Comparison of ENCODE assay signal across 23 mouse cellular contexts in genomic region chr9:117092177-117092555, GRCm38 (mm10).
DNase-seq lines count a peak whose midpoint lies in the region; ATAC-seq and TF ChIP-seq lines count a peak whose summit lies in the region.
"Had no signal": no experiment of that assay in that cellular context is flagged by ENCODE, and none has a peak within 500 bp of the region (broad histone marks: within the 10 kb centered on the region; RNA-seq: fewer than 3 reads in every experiment).

No protein-coding gene starts in this region.

- DNase-seq in heart, embryonic 10.5 days (ENCODE audit: low spot score) = peak; percentile 58
- DNase-seq in heart, adult 9 months (ENCODE audit: low spot score in 2 of 2) = no peak
- DNase-seq in lung, postnatal 36 days = no peak
- no peak for DNase-seq in lung, postnatal 0 days (ENCODE audit: low spot score)
- DNase-seq in lung, adult 2 months = no peak
- no peak for DNase-seq in adrenal gland, adult 2 months
- DNase-seq: adrenal gland, adult 8-10 months; adrenal gland, postnatal 14 days; adrenal gland, postnatal 36 days; cerebellum, adult 11-12 months; cerebellum, adult 2 months; cerebellum, adult 9-10 months; cerebellum, postnatal 10 days; cerebellum, postnatal 25 days had no signal

- H3K9me3 ChIP-seq in heart, embryonic 10.5 days = no peaks in the 10 kb centered on the region
- H3K9me3 ChIP-seq in lung, embryonic 15.5 days = no peaks in the 10 kb centered on the region
- no peaks in the 10 kb centered on the region for H3K9me3 ChIP-seq in lung, postnatal 0 days (ENCODE audit: low read length)
- H3K9me3 ChIP-seq: embryonic facial prominence, embryonic 10.5 days; embryonic facial prominence, embryonic 12.5 days; forebrain, embryonic 10.5 days; forebrain, embryonic 12.5 days had no signal

- H3K9ac ChIP-seq in lung, embryonic 15.5 days = no peak overlapping the region
- no peak overlapping the region for H3K9ac ChIP-seq in lung, postnatal 0 days (replicated peaks; ENCODE audit: low read depth)
- H3K9ac ChIP-seq: embryonic facial prominence, embryonic 12.5 days; forebrain, embryonic 12.5 days had no signal

- H3K36me3 ChIP-seq in heart, embryonic 10.5 days = no peaks in the 10 kb centered on the region
- H3K36me3 ChIP-seq in lung, embryonic 15.5 days = 0 out of 2 replicates have a peak, but pooled peaks cover 3% of the 10 kb centered on the region
- no peaks in the 10 kb centered on the region for H3K36me3 ChIP-seq in lung, postnatal 0 days (ENCODE audit: insufficient read depth, low read length)
- H3K36me3 ChIP-seq: embryonic facial prominence, embryonic 10.5 days; forebrain, embryonic 10.5 days; forebrain, embryonic 12.5 days had no signal

- no peak overlapping the region for H3K4me3 ChIP-seq in heart, embryonic 10.5 days
- no peak overlapping the region for H3K4me3 ChIP-seq in lung, embryonic 15.5 days
- no peak overlapping the region for H3K4me3 ChIP-seq in lung, postnatal 0 days (ENCODE audit: low read depth, low read length)
- no peak overlapping the region for H3K4me3 ChIP-seq in lung, adult 2 months (replicated peaks; ENCODE audit: extremely low read depth, low read depth, low read length)
- H3K4me3 ChIP-seq in embryonic fibroblast, embryonic 13.5 days (ENCODE audit: insufficient read depth, low read length) = no peak overlapping the region
- H3K4me3 ChIP-seq: embryonic facial prominence, embryonic 10.5 days; embryonic facial prominence, embryonic 12.5 days; erythroblast, embryonic 14.5 days; forebrain, embryonic 10.5 days; forebrain, embryonic 12.5 days had no signal

- no peak for TF ChIP-seq POLR2A in lung, adult 2 months (IDR thresholded peaks at IDR 0.05; ENCODE audit: borderline replicate concordance, extremely low read depth, low read depth, low read length)
- TF ChIP-seq POLR2A in embryonic fibroblast, embryonic 13.5 days (IDR thresholded peaks at IDR 0.05; ENCODE audit: low read depth, low read length) = no peak

- no peak overlapping the region for H3K27ac ChIP-seq in heart, embryonic 10.5 days
- peak overlapping the region; percentile 69 for H3K27ac ChIP-seq in lung, embryonic 15.5 days
- no peak overlapping the region for H3K27ac ChIP-seq in lung, postnatal 0 days (ENCODE audit: low read length)
- H3K27ac ChIP-seq in embryonic fibroblast, embryonic 13.5 days (ENCODE audit: insufficient read depth, low read length) = peak overlapping the region; percentile 25
- H3K27ac ChIP-seq: embryonic facial prominence, embryonic 10.5 days; embryonic facial prominence, embryonic 12.5 days; forebrain, embryonic 10.5 days; forebrain, embryonic 12.5 days had no signal

- H3K4me2 ChIP-seq in lung, embryonic 15.5 days = no peak overlapping the region
- no peak overlapping the region for H3K4me2 ChIP-seq in lung, postnatal 0 days (replicated peaks; ENCODE audit: low read depth, low read length)
- H3K4me2 ChIP-seq: embryonic facial prominence, embryonic 12.5 days; forebrain, embryonic 12.5 days had no signal

- no peak for TF ChIP-seq EP300 in lung, postnatal 0 days (IDR thresholded peaks at IDR 0.05)

- 0 out of 2 replicates have a peak, but pooled peaks have one; percentile 1 for ATAC-seq in lung, embryonic 15.5 days (ENCODE audit: borderline replicate concordance, extremely low read depth, low FRiP score, low TSS enrichment)
- ATAC-seq in lung, postnatal 0 days = peak; percentile 43
- ATAC-seq: forebrain, embryonic 14.5 days; forebrain, embryonic 16.5 days had no signal

- no peaks in the 10 kb centered on the region for H3K27me3 ChIP-seq in heart, embryonic 10.5 days (ENCODE audit: insufficient read depth, poor library complexity, severe bottlenecking)
- H3K27me3 ChIP-seq in lung, embryonic 15.5 days = no peaks in the 10 kb centered on the region
- no peaks in the 10 kb centered on the region for H3K27me3 ChIP-seq in lung, postnatal 0 days (replicated peaks; ENCODE audit: insufficient read depth, low read length)
- H3K27me3 ChIP-seq: embryonic facial prominence, embryonic 12.5 days; forebrain, embryonic 12.5 days had no signal

- no peaks in the 10 kb centered on the region for H3K4me1 ChIP-seq in heart, embryonic 10.5 days
- H3K4me1 ChIP-seq in lung, embryonic 15.5 days = peaks cover 32% of the 10 kb centered on the region
- peaks cover 13% of the 10 kb centered on the region; the same call in 1 of the 2 replicates for H3K4me1 ChIP-seq in lung, postnatal 0 days (ENCODE audit: insufficient read depth, low read depth, low read length)
- H3K4me1 ChIP-seq in lung, adult 2 months (ENCODE audit: control insufficient read depth, insufficient read depth, low read length) = peaks cover 6% of the 10 kb centered on the region
- peaks cover 6% of the 10 kb centered on the region for H3K4me1 ChIP-seq in embryonic fibroblast, embryonic 13.5 days (ENCODE audit: control insufficient read depth, insufficient read depth, low read length)
- H3K4me1 ChIP-seq: forebrain, embryonic 10.5 days; forebrain, embryonic 12.5 days had no signal

- 89% methylated on average over 8 of the region's 8 CpGs for WGBS in heart, embryonic 10.5 days
- 52% methylated on average over 8 of the region's 8 CpGs for WGBS in lung, embryonic 15.5 days
- 48% methylated on average over 8 of the region's 8 CpGs for WGBS in lung, postnatal 0 days
- 69% methylated on average over 8 of the region's 8 CpGs for WGBS in lung, adult 2 months

- TF ChIP-seq CTCF in lung, postnatal 0 days (IDR thresholded peaks at IDR 0.05) = no peak
- TF ChIP-seq CTCF in lung, adult 2 months (IDR thresholded peaks at IDR 0.05; ENCODE audit: insufficient read depth, low read length) = no peak
- no peak for TF ChIP-seq CTCF in embryonic fibroblast, embryonic 13.5 days (IDR thresholded peaks at IDR 0.05; ENCODE audit: borderline replicate concordance, insufficient read depth, low read length)

Comparison
In these comparisons a context has a peak if more than half of its experiments do, and no peak if none do; other contexts are left out.
1. H3K27ac ChIP-seq: peak in lung, embryonic 15.5 days (single experiment) and embryonic fibroblast, embryonic 13.5 days (single experiment); none in heart, embryonic 10.5 days (single experiment) and lung, postnatal 0 days (single experiment).